In the genomic region with DNA sequence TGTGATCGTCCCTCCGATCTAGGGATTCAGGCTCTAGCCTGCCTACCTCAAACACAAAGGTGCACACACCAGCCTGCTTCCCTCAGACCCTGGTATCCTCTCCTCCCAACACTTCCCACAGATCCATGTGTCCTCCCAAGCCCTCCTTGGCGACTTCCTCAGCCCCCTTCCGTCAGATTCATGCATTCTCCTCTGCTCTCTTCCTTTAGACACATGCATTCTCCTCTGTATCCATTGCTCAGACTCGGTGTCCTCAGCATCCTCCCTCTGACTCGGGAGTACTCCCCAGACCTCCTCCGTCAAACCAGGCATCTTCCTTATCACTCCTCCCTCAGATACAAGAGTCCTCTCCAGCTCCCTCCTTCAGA, we compare ENCODE assay signal across 9 mouse cellular contexts. TPM values are rescaled to one million over a fixed set of nuclear protein-coding genes. Genes with fewer than 3 reads are reported as not detected.
A peak's percentile ranks its signal among the peaks of the same experiment; 100 is the strongest.
DNase-seq lines count a peak whose midpoint lies in the region; ATAC-seq and TF ChIP-seq lines count a peak whose summit lies in the region.
"Had no signal": no experiment of that assay in that cellular context is flagged by ENCODE, and none has a peak within 500 bp of the region (broad histone marks: within the 10 kb centered on the region; RNA-seq: fewer than 3 reads in every experiment).

No protein-coding gene starts in this region.

- peak overlapping the region; percentile 86 for H3K9ac ChIP-seq in liver, embryonic 11.5 days (ENCODE audit: low read depth, low read length)
- H3K9ac ChIP-seq in stomach, postnatal 0 days (ENCODE audit: low read length): peak overlapping the region; percentile 76

- 1% methylated on average over 7 of the region's 7 CpGs for WGBS in cerebellum, adult 2 months
- 2% methylated on average over 7 of the region's 7 CpGs for WGBS in liver, embryonic 11.5 days
- 1% methylated on average over 7 of the region's 7 CpGs for WGBS in stomach, postnatal 0 days

- peak overlapping the region; percentile 81 for H3K4me3 ChIP-seq in cerebellum, adult 2 months (replicated peaks; ENCODE audit: insufficient read depth, low read depth, low read length)
- peak overlapping the region; percentile 90 for H3K4me3 ChIP-seq in testis, adult 2 months (ENCODE audit: control insufficient read depth, low read depth, low read length)
- H3K4me3 ChIP-seq in liver, embryonic 11.5 days (ENCODE audit: low read depth, low read length): peak overlapping the region; percentile 83
- peak overlapping the region; percentile 53 for H3K4me3 ChIP-seq in stomach, postnatal 0 days (ENCODE audit: low read depth, low read length)

- no peaks in the 10 kb centered on the region for H3K9me3 ChIP-seq in liver, embryonic 11.5 days (ENCODE audit: control insufficient read depth, low read length)
- no peaks in the 10 kb centered on the region for H3K9me3 ChIP-seq in stomach, postnatal 0 days (ENCODE audit: control insufficient read depth, low read length)

- H3K4me1 ChIP-seq in cerebellum, adult 2 months (ENCODE audit: control insufficient read depth, insufficient read depth, low read length): peaks cover 28% of the 10 kb centered on the region
- peaks cover 25% of the 10 kb centered on the region for H3K4me1 ChIP-seq in testis, adult 2 months (ENCODE audit: control insufficient read depth, insufficient read depth, low read length)
- peaks cover 32% of the 10 kb centered on the region for H3K4me1 ChIP-seq in liver, embryonic 11.5 days (replicated peaks; ENCODE audit: control insufficient read depth, insufficient read depth, low read length)
- H3K4me1 ChIP-seq in stomach, postnatal 0 days (replicated peaks; ENCODE audit: control insufficient read depth, insufficient read depth): peaks cover 9% of the 10 kb centered on the region

- no peaks in the 10 kb centered on the region for H3K27me3 ChIP-seq in cerebellum, adult 2 months (ENCODE audit: control insufficient read depth, insufficient read depth, low read length)
- no peaks in the 10 kb centered on the region for H3K27me3 ChIP-seq in testis, adult 2 months (ENCODE audit: control insufficient read depth, insufficient read depth, low read length)
- no peaks in the 10 kb centered on the region for H3K27me3 ChIP-seq in liver, embryonic 11.5 days (replicated peaks; ENCODE audit: control insufficient read depth, insufficient read depth, low read length)
- no peaks in the 10 kb centered on the region for H3K27me3 ChIP-seq in stomach, postnatal 0 days (ENCODE audit: control insufficient read depth, insufficient read depth, low read length)

- no peak for DNase-seq in cerebellum, adult 2 months
- no peak for DNase-seq in testis, postnatal 10 days (ENCODE audit: low spot score)
- no peak for DNase-seq in liver, embryonic 11.5 days (ENCODE audit: low spot score)
- DNase-seq in stomach, postnatal 0 days (ENCODE audit: low spot score): no peak
- DNase-seq in left cerebral cortex, postnatal 25 days (ENCODE audit: low spot score in 2 of 2): no peak
- no peak for DNase-seq in gastrocnemius, postnatal 36 days

- H3K4me2 ChIP-seq in liver, embryonic 11.5 days: peak overlapping the region; percentile 89
- H3K4me2 ChIP-seq in stomach, postnatal 0 days (replicated peaks; ENCODE audit: low read depth): peak overlapping the region; percentile 94

- TF ChIP-seq EP300 in stomach, postnatal 0 days (optimal IDR thresholded peaks at IDR 0.05): no peak

- no peak for ATAC-seq in cerebellum, adult (ENCODE audit: insufficient number of reproducible peaks, low FRiP score, low TSS enrichment)
- no peak for ATAC-seq in liver, embryonic 11.5 days (replicated peaks; ENCODE audit: low FRiP score)
- ATAC-seq in stomach, postnatal 0 days (ENCODE audit: low FRiP score, low TSS enrichment): no peak

- H3K36me3 ChIP-seq in testis, adult 2 months (ENCODE audit: control insufficient read depth, insufficient read depth, low read length): no peaks in the 10 kb centered on the region; the same call in 1 of the 2 replicates
- H3K36me3 ChIP-seq in liver, embryonic 11.5 days (ENCODE audit: control insufficient read depth, insufficient read depth, low read length): peaks cover 22% of the 10 kb centered on the region
- H3K36me3 ChIP-seq in stomach, postnatal 0 days (ENCODE audit: control insufficient read depth, insufficient read depth, low read length): peaks cover 8% of the 10 kb centered on the region

- TF ChIP-seq CTCF in cerebellum, adult 2 months (IDR thresholded peaks at IDR 0.05; ENCODE audit: borderline replicate concordance, insufficient read depth, low read depth, low read length): no peak
- no peak for TF ChIP-seq CTCF in testis, adult 2 months (IDR thresholded peaks at IDR 0.05; ENCODE audit: control insufficient read depth, insufficient read depth, insufficient replicate concordance, low read depth, low read length)
- TF ChIP-seq CTCF in stomach, postnatal 0 days (IDR thresholded peaks at IDR 0.05; ENCODE audit: low read depth): no peak

- no peak for TF ChIP-seq POLR2A in cerebellum, adult 2 months (IDR thresholded peaks at IDR 0.05; ENCODE audit: borderline replicate concordance, insufficient read depth, low read length)
- no peak for TF ChIP-seq POLR2A in testis, adult 2 months (IDR thresholded peaks at IDR 0.05; ENCODE audit: control insufficient read depth, low read depth, low read length)

- intact Hi-C loops in left cerebral cortex, postnatal 25 days (cut with DNase I): loop anchor here (2.0 kb wide), 1 partner anchor 29 kb away; the partner anchor contains the start of gene Kcna7
- intact Hi-C loops in gastrocnemius, postnatal 36 days (cut with DNase I): no loop called here

- H3K27ac ChIP-seq in cerebellum, adult 2 months (ENCODE audit: insufficient read depth, low read length): no peak overlapping the region; the same call in 1 of the 2 replicates
- H3K27ac ChIP-seq in testis, adult 2 months (ENCODE audit: control insufficient read depth, insufficient read depth, low read depth, low read length): peak overlapping the region; percentile 94
- H3K27ac ChIP-seq in liver, embryonic 11.5 days (ENCODE audit: low read depth, low read length): peak overlapping the region; percentile 81
- peak overlapping the region; percentile 65; the same call in 1 of the 2 replicates for H3K27ac ChIP-seq in stomach, postnatal 0 days (replicated peaks)

RNA-seq across cellular contexts. Expression of gene Gys1, which starts 0.8 kb away (rescaled TPM):
- polyA plus RNA-seq in cerebellum, adult 2 months (2012; rRNA removed): 24.4 and 24.8 TPM in 2 replicates
- polyA plus RNA-seq in testis, adult 2 months (2012; rRNA removed): 1.7 and 2.3 TPM in 2 replicates
- polyA plus RNA-seq in liver, embryonic 11.5 days (2014; fragmentation: Nextera tagmentation; extraction: Ambion mirVana): 21.4 and 23.7 TPM in 2 replicates
- 10.1 and 10.6 TPM in 2 replicates for polyA plus RNA-seq in stomach, postnatal 0 days (2015; fragmentation: Nextera tagmentation; extraction: Ambion mirVana)
- total RNA-seq in left cerebral cortex, postnatal 25 days (2021): 10 to 100 TPM; 15.7 to 16.5 TPM
- 100 to 1,000 TPM; 275 to 279 TPM for total RNA-seq in gastrocnemius, postnatal 36 days (2021)

RNA-seq across cellular contexts. Expression of gene Ruvbl2, which starts 4.1 kb away (rescaled TPM):
- polyA plus RNA-seq in cerebellum, adult 2 months (2012; rRNA removed): 56.8 TPM in 2 replicates
- polyA plus RNA-seq in testis, adult 2 months (2012; rRNA removed): 173 and 197 TPM in 2 replicates
- polyA plus RNA-seq in liver, embryonic 11.5 days (2014; fragmentation: Nextera tagmentation; extraction: Ambion mirVana): 240 and 250 TPM in 2 replicates
- 46.2 and 46.7 TPM in 2 replicates for polyA plus RNA-seq in stomach, postnatal 0 days (2015; fragmentation: Nextera tagmentation; extraction: Ambion mirVana)
- 10 to 100 TPM; 30.4 to 33.0 TPM for total RNA-seq in left cerebral cortex, postnatal 25 days (2021)
- total RNA-seq in gastrocnemius, postnatal 36 days (2021): 10 to 100 TPM; 22.1 to 23.0 TPM

RNA-seq across cellular contexts. Expression of gene Lhb, which starts 13.2 kb away (rescaled TPM):
- 0.59 and 1.1 TPM in 2 replicates for polyA plus RNA-seq in cerebellum, adult 2 months (2012; rRNA removed)
- 32.8 and 38.1 TPM in 2 replicates for polyA plus RNA-seq in testis, adult 2 months (2012; rRNA removed)
- 0.26 TPM in 1 of 2 replicates, not detected in the other for polyA plus RNA-seq in liver, embryonic 11.5 days (2014; fragmentation: Nextera tagmentation; extraction: Ambion mirVana)
- not detected in 2 replicates for polyA plus RNA-seq in stomach, postnatal 0 days (2015; fragmentation: Nextera tagmentation; extraction: Ambion mirVana)
- not detected for total RNA-seq in left cerebral cortex, postnatal 25 days (2021)
- under 1 TPM; 0.54 to 0.67 TPM for total RNA-seq in gastrocnemius, postnatal 36 days (2021)
- polyA plus RNA-seq: large intestine, adult 2 months had no signal

RNA-seq across cellular contexts. Expression of gene Ntf5, which starts 20.3 kb away (rescaled TPM):
- polyA plus RNA-seq in cerebellum, adult 2 months (2012; rRNA removed): 0.07 and 0.29 TPM in 2 replicates
- 0.19 and 0.25 TPM in 2 replicates for polyA plus RNA-seq in testis, adult 2 months (2012; rRNA removed)
- polyA plus RNA-seq in liver, embryonic 11.5 days (2014; fragmentation: Nextera tagmentation; extraction: Ambion mirVana): 2.0 and 2.5 TPM in 2 replicates
- polyA plus RNA-seq in stomach, postnatal 0 days (2015; fragmentation: Nextera tagmentation; extraction: Ambion mirVana): 1.5 and 1.8 TPM in 2 replicates
- total RNA-seq in left cerebral cortex, postnatal 25 days (2021): under 1 TPM in 1 of 2 experiments, not detected in 1; 0.16 TPM
- 1 to 10 TPM; 3.4 to 5.5 TPM for total RNA-seq in gastrocnemius, postnatal 36 days (2021)

RNA-seq across cellular contexts. Expression of gene Ftl1, which starts 25.9 kb away (rescaled TPM):
- polyA plus RNA-seq in cerebellum, adult 2 months (2012; rRNA removed): 463 and 480 TPM in 2 replicates
- polyA plus RNA-seq in testis, adult 2 months (2012; rRNA removed): 152 and 188 TPM in 2 replicates
- polyA plus RNA-seq in liver, embryonic 11.5 days (2014; fragmentation: Nextera tagmentation; extraction: Ambion mirVana): 6,297 and 6,318 TPM in 2 replicates
- polyA plus RNA-seq in stomach, postnatal 0 days (2015; fragmentation: Nextera tagmentation; extraction: Ambion mirVana): 3,647 and 3,760 TPM in 2 replicates
- 100 to 1,000 TPM; 207 to 225 TPM for total RNA-seq in left cerebral cortex, postnatal 25 days (2021)
- total RNA-seq in gastrocnemius, postnatal 36 days (2021): 100 to 1,000 TPM; 132 to 146 TPM

Comparison
In these comparisons a context has a peak if more than half of its experiments do, and no peak if none do; other contexts are left out.
1. RNA of gene Lhb, which starts 13.2 kb away (polyA plus RNA-seq): 32.8 to 38.1 TPM in testis, adult 2 months; 0.59 to 1.1 TPM in cerebellum, adult 2 months, 0.26 TPM in liver, embryonic 11.5 days and not detected in stomach, postnatal 0 days; every median in the first group is over 10 times any median in the second.
2. Peak in every context shown above with its lines, with median percentiles within 50 percentile points of each other: H3K4me3 ChIP-seq.